Mouse (Mus musculus) cerebellum, adult (tissue): ENCODE measurements around the gene Glod4.

Experiments
- ATAC-seq: cut with Nextera tagmentation; 2 replicates; pipeline ENCODE4 v1.9.2; 2017; ENCODE audit warnings: mild to moderate bottlenecking, moderate library complexity, mixed read lengths; ENCODE audit not compliant: insufficient number of reproducible peaks, low FRiP score, low TSS enrichment

The Glod4 gene

DNA sequence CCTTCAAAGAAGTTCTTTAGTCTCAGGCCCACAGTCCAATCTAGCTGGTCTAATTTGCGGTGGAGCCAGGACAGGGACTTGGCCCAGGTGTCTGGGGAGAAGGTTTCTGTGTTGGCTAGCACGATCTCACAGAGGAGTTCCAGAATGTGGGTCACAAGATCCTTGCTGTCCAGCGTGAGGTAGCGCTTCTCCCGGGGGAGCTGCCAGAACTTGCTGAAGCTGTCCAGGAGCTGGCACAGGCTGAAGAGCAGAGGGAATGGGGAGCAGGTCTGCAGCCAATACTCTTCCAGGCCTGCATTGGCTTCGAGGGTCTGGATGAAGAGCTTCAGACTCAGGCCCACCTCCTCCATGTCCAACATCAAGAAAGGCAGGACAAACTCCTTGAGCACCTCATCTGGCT, 31.9 kb downstream of the Glod4 start:
- ATAC-seq: peak; percentile 89

DNA sequence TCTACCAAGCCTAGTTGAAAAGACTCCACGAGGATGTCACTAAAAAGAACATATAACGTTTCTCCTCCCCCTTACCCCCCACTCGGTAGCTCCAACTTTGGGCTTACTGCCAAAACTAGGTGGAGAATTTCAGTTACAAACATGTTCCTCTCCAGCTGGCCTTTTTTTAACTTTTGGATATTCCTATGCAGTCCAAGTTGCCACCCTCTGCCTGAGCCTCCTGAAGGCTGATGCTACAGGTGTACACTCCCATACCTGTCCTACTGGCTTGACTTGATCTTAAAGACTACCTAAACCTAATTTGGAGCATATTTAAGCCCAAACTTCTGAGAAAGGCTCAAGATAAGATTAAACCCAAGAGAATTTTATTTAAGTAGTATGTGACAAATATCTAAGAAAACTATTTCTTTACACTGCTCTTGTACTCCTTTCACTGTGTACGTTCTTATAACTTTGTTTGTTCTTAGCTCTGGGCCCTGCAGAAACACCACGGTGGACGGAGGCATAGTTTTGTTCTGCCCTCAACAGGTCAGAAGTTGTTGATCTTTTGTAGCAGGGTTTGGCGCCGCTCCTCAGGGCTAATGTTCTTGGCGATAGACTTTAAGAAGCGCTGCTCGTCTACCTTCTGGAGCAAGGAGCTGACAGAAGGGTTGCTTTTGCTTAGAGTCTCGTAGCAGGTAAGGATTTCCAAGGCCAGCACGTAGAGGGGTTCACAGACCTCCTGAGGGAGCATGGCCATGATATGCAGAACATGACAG, 33.1 kb downstream of the Glod4 start:
- no peak for ATAC-seq

DNA sequence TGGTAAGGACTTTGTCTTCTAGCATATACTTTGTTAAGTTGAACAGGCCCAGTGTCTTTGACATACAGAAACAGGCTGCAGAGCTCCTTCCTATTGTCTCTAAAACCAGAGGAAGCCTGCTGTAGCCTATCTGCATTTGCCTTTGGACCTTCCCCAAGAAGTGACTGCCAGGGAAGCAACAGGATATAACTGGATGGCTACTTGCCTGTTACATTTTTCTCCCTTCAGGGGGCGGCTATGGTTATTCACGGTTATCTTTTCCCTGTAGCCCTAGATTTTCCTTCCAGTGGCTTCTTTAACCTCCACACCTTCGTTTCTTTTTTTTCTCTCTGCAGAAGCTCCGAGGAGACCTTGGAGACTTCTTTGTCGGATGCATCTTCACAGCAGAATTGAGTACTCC, 36.7 kb downstream of the Glod4 start:
- ATAC-seq: no peak

GRCm38 (mm10) chr11:76201761-76202674, 41.5 kb downstream of the Glod4 start:
- ATAC-seq: peak; percentile 94

DNA sequence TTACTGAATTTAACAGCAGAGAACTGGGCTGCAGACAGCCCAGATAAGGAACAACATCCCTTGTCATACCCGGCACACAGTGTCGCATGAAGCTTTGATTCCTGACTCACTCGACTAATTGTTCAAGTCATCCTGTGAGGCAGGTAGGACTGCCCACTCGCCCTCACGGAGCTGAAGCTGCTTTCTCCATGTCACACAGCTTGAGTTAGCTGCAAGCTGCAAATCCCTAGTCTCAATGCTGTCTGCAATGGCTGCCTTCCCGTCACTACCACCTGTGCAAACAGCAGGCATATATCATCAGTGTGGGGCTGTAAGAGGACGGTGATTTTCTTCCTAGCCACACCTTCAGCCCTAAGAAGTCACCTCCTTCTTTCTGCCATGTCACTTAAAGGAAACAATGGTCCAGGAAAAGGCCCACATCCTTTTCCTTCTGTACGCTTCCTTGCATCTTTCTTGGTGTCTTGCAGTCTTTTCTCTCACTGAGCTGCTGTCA, 46.5 kb downstream of the Glod4 start:
- ATAC-seq: no peak

GRCm38 (mm10) chr11:76196275-76196976, 47.1 kb downstream of the Glod4 start:
- ATAC-seq: no peak

DNA sequence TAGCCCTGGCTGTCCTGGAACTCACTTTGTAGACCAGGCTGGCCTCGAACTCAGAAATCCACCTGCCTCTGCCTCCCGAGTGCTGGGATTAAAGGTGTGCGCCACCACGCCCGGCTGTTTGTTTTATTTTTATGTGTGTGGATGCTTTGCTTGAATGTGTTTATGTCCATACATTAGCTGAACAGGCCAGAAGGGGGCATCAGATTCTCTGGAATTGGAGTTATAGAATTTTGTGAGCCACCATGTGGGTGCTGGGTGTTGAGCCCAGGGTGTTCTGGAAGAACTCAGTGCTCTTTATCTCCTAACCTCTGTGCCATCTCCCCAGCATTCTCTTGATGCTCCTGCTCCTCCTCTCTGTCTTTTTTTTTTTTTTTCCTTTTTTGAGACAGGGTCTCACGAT, 56.6 kb downstream of the Glod4 start:
- no peak for ATAC-seq

DNA sequence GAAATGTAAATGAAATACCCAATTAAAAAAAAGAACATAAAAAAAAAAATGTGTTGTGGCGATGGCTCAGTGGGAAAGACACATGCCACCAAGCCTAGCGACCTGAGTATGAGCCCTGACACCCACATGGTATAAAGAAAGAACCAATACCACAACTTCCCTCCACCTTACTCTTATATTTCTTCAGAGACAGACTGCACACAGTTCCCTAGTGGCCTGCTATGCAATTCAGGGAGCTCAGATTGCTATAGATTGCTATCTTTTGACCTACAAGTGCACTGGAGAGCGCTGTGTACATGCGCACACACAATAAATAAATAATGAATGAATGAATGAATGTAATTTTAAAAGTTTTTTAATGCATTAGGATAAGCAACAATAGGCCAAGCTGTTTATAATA, 59.8 kb downstream of the Glod4 start:
- ATAC-seq: no peak

DNA sequence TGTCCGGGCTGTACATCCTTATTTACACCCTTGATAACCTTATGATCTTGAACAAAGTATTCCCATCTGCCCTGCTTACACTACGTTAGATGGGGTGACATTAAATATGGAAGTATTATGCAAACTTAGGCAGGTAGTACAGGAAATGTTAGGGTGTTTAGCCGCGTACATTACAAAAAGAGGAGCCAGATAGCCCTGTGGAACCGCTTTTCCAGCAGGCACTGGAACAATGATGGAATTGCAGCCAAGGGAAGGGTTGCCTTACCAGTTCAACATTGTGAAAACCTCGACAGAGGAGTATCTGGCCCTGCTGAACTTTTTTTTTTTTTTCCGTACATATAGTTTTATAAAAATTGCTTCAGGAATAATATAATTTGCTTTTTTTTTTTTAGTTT, 63.4 kb downstream of the Glod4 start:
- no peak for ATAC-seq

DNA sequence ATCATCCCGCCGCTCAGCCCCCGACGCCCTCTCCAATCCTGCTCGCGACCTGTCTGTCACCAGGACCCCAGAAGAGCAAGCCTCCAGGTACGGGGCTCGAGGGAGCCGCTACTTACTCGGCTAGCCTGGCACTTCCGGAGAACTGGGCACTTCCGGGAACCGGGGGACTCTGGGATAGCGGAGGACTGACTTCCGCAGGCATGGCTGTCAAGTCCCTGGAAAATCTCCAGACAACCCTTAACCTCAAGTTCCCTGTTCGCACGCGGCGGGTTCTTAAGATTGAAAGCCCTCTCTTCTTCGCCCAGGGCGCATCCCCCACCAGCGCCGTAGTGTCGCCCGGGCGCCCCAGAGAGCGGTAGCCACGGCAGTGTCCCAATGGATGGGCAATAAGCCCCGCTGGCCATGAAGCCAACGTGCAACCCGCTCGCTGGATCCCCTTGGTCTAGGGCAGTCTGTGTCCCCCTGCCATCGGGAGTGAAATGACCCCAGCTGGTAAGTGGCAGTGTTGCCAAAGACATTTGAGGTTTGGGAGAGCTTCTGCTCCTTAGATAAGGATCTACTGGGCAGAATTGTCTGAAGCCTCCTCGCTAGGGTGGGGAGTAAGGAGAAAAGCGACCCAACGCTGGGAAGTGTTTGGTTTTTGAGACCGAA, 63.9 kb downstream of the Glod4 start, which contains the start of the genes Vps53 and Fam57a:
TSS of gene Vps53 (minus strand) at position 153 of the 651 bp plus-strand sequence.
TSS of gene Fam57a (plus strand) at position 177 of the 651 bp plus-strand sequence.
- ATAC-seq: peak; percentile 91; the same call in 1 of the 2 replicates

DNA sequence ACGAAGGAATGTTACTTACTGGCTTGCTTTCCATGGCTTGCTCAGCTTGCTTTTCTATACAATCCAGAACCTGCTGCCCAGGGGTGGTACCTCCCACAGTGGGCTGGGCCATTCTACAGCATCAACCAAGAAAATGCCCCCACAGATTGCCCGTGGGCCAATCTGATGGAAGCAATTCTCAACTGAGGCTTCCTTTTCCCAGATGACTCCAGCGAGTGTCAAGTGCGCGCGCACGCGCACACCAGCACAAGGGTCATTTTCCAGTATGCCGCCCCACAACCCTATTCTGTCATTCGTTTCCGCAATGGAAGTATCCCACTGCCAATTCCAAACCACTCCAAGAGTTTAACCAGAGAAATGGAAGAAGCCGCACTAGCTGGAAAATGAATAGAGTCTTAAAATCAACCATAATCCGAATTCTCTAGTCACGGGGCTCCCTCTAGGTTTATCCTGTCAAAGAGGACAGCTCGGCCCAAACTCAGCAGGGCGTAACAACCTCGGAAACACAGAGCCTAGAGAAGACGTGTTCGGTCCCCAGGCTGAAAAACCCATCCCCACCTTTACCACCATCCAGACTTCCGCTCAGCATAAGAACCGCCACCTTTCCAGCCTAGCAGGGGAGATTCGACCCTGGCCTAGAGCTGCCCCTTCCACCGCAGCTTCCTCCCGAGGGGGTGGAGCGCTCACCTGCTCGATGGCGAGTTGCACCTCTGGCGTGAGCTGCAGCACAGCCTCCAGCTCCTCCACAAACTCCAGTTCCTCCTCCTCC, 64.6 kb downstream of the Glod4 start:
- ATAC-seq: peak; percentile 70; the same call in 1 of the 2 replicates

DNA sequence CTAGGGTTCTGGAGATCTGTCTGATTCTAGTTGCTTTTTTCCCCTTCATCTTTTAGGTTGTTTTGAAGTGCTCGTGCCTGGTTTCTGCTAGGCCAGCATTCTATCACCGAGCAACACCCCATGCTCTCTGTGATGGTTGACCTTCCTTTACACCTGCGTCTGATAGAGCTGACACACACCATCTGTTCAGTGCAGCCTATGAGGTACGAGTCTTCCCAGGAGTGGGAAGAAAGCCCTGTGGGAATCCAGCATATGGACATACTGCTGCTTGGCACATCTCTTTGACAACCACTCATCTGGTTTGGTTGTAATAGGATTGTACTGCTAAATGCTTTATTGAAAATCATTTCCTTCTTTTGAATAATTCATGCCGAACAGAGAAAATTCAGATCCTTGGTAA, 73.3 kb downstream of the Glod4 start:
- peak; percentile 84; the same call in 1 of the 2 replicates for ATAC-seq

DNA sequence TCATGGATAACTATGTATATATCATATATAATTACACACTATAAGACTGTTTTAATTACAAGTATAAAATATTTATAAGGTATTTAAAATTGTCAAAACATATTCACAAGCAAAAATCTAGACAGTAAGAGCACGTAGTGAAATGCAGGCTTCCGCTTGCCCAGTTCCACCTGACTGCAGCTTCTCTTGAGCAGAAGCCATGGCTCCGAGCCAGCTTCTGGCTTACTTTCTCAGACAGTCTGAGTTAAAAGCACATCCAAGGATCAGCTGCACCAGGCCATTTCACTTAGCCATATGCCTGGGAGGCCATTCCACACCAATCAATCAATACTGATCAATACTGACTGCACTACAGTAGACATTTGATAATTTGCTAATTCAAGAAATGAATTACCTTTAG, 74.5 kb downstream of the Glod4 start:
- no peak for ATAC-seq

- ATAC-seq: no peak
Measured at GRCm38 (mm10) chr11:76167079-76167765, 76.3 kb downstream of the Glod4 start.

DNA sequence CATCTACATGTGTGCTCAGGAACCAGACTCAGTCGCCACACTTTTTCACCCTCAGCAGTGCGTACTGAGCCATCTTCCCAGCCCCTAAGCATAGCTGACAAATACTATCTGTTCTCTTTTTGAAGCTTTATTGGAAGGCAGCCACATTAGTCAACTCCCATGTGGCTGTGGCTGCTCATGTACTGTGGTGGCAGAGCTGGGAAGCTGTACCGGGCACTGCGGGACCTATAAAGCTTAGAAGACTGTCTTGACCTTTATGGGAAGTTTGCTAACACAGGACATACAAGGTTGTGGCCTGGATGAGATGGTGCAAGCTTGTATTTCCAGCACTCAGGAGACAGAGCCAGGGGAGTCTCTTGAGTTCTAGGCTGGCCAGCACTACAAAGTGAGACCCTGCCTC, 76.9 kb downstream of the Glod4 start:
- ATAC-seq: no peak

GRCm38 (mm10) chr11:76160251-76160650, 83.3 kb downstream of the Glod4 start:
- no peak for ATAC-seq

GRCm38 (mm10) chr11:76158375-76158774, 85.2 kb downstream of the Glod4 start:
- ATAC-seq: no peak

DNA sequence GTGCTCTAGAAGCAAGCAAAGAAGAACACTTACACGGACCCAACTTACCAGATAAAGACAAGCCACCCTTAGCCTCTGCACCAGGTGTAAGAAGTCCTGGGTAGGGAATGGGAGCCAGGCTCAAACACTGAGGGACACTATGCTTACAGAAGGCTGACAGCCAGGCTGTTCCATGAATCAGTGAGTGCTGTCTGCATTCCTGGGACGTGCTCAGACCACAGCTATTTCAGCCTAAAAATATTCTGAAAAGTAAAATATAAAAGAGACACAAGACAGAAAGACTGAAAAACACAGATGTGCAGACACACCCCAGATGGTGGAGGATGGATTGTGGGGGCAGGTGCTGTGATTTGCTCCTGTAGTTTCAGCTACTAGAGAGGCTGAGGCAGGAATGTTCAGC, 88.7 kb downstream of the Glod4 start:
- ATAC-seq: no peak

DNA sequence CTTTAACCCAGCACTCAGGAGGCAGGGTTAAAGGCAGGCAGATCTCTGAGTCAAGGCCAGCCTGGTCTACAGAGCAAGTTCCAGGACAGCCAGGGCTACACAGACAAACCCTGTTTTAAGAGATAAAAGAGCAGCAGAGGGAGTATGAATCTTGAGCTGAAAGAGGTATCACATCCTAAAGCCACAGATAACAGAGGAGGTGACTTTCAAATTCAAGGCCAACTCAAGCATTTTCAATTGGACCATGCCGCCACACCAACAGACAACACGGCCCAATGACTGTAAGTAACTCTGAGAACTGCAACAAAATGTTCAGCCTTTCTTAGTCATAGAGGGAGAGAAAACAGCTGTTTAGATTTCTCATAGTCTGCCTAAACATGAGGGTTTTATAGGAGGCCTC, 89.3 kb downstream of the Glod4 start:
- no peak for ATAC-seq
